Mouse (Mus musculus): ENCODE results near the gene Skap2. TPM values are rescaled to one million over a fixed set of nuclear protein-coding genes. Genes with fewer than 3 reads are reported as not detected.

Gene Skap2
- polyA plus RNA-seq, 1 experiment: 8.9 TPM

- Histone ChIP-seq H3K36me3 (ENCODE audit: control insufficient read depth, insufficient read depth, low read length) (no peaks in the 10 kb centered on the region), H3K27me3 (ENCODE audit: control insufficient read depth, insufficient read depth, low read length) (no peaks in the 10 kb centered on the region), H3K4me3 (ENCODE audit: control insufficient read depth, insufficient read depth, low read length) (no peak overlapping the region), H3K27ac (ENCODE audit: control insufficient read depth, insufficient read depth, low read length) (no peak overlapping the region), H3K4me1 (replicated peaks; ENCODE audit: control insufficient read depth, insufficient read depth, low read length) (peaks cover 2% of the 10 kb centered on the region; the same call in 1 of the 2 replicates)
- WGBS: 79% methylated on average over 6 of the region's 6 CpGs
- TF ChIP-seq POLR2A (IDR thresholded peaks at IDR 0.05; ENCODE audit: control insufficient read depth, extremely low read depth, insufficient read depth, low read length, poor library complexity) (no peak), CTCF (IDR thresholded peaks at IDR 0.05; ENCODE audit: borderline replicate concordance, control insufficient read depth, extremely low read depth, insufficient read depth, low read length, poor library complexity) (no peak)
- no peak for DNase-seq
These were observed 136.3 kb downstream of the Skap2 start for GRCm38 (mm10) chr6:51875884-51876626.

GRCm38 (mm10) chr6:51874035-51874434 is 138.3 kb downstream of the Skap2 start:
- H3K27me3 ChIP-seq (ENCODE audit: control insufficient read depth, insufficient read depth, low read length): no peaks in the 10 kb centered on the region
- no peak overlapping the region for H3K27ac ChIP-seq (ENCODE audit: control insufficient read depth, insufficient read depth, low read length)
- no peaks in the 10 kb centered on the region for H3K4me1 ChIP-seq (replicated peaks; ENCODE audit: control insufficient read depth, insufficient read depth, low read length)
- DNase-seq: no peak
- WGBS: 94% methylated on average over 2 of the region's 2 CpGs
- H3K4me3 ChIP-seq (ENCODE audit: control insufficient read depth, insufficient read depth, low read length): no peak overlapping the region
- TF ChIP-seq POLR2A (IDR thresholded peaks at IDR 0.05; ENCODE audit: control insufficient read depth, extremely low read depth, insufficient read depth, low read length, poor library complexity): no peak
- TF ChIP-seq CTCF (IDR thresholded peaks at IDR 0.05; ENCODE audit: borderline replicate concordance, control insufficient read depth, extremely low read depth, insufficient read depth, low read length, poor library complexity): no peak
- H3K36me3 ChIP-seq (ENCODE audit: control insufficient read depth, insufficient read depth, low read length): no peaks in the 10 kb centered on the region

GRCm38 (mm10) chr6:51871135-51871534 is 141.2 kb downstream of the Skap2 start:
- DNase-seq: no peak
- 4% methylated on average over 1 of the region's 1 CpGs for WGBS
- H3K27me3 ChIP-seq (ENCODE audit: control insufficient read depth, insufficient read depth, low read length): no peaks in the 10 kb centered on the region
- no peak for TF ChIP-seq CTCF (IDR thresholded peaks at IDR 0.05; ENCODE audit: borderline replicate concordance, control insufficient read depth, extremely low read depth, insufficient read depth, low read length, poor library complexity)
- TF ChIP-seq POLR2A (IDR thresholded peaks at IDR 0.05; ENCODE audit: control insufficient read depth, extremely low read depth, insufficient read depth, low read length, poor library complexity): no peak
- no peaks in the 10 kb centered on the region for H3K36me3 ChIP-seq (ENCODE audit: control insufficient read depth, insufficient read depth, low read length)
- no peaks in the 10 kb centered on the region for H3K4me1 ChIP-seq (replicated peaks; ENCODE audit: control insufficient read depth, insufficient read depth, low read length)
- H3K27ac ChIP-seq (ENCODE audit: control insufficient read depth, insufficient read depth, low read length): no peak overlapping the region
- no peak overlapping the region for H3K4me3 ChIP-seq (ENCODE audit: control insufficient read depth, insufficient read depth, low read length)

GRCm38 (mm10) chr6:51870294-51870693 is 142.1 kb downstream of the Skap2 start:
- Histone ChIP-seq H3K4me1 (replicated peaks; ENCODE audit: control insufficient read depth, insufficient read depth, low read length) (no peaks in the 10 kb centered on the region), H3K27ac (ENCODE audit: control insufficient read depth, insufficient read depth, low read length) (no peak overlapping the region), H3K36me3 (ENCODE audit: control insufficient read depth, insufficient read depth, low read length) (no peaks in the 10 kb centered on the region), H3K27me3 (ENCODE audit: control insufficient read depth, insufficient read depth, low read length) (no peaks in the 10 kb centered on the region), H3K4me3 (ENCODE audit: control insufficient read depth, insufficient read depth, low read length) (no peak overlapping the region)
- no peak for DNase-seq
- 93% methylated on average over 1 of the region's 1 CpGs for WGBS
- TF ChIP-seq POLR2A (IDR thresholded peaks at IDR 0.05; ENCODE audit: control insufficient read depth, extremely low read depth, insufficient read depth, low read length, poor library complexity) (no peak), CTCF (IDR thresholded peaks at IDR 0.05; ENCODE audit: borderline replicate concordance, control insufficient read depth, extremely low read depth, insufficient read depth, low read length, poor library complexity) (no peak)

GRCm38 (mm10) chr6:51866596-51866995 is 145.8 kb downstream of the Skap2 start:
- H3K27me3 ChIP-seq (ENCODE audit: control insufficient read depth, insufficient read depth, low read length): no peaks in the 10 kb centered on the region
- H3K27ac ChIP-seq (ENCODE audit: control insufficient read depth, insufficient read depth, low read length): no peak overlapping the region
- no peak overlapping the region for H3K4me3 ChIP-seq (ENCODE audit: control insufficient read depth, insufficient read depth, low read length)
- H3K36me3 ChIP-seq (ENCODE audit: control insufficient read depth, insufficient read depth, low read length): no peaks in the 10 kb centered on the region
- H3K4me1 ChIP-seq (replicated peaks; ENCODE audit: control insufficient read depth, insufficient read depth, low read length): no peaks in the 10 kb centered on the region
- no peak for DNase-seq
- TF ChIP-seq CTCF (IDR thresholded peaks at IDR 0.05; ENCODE audit: borderline replicate concordance, control insufficient read depth, extremely low read depth, insufficient read depth, low read length, poor library complexity): no peak
- no peak for TF ChIP-seq POLR2A (IDR thresholded peaks at IDR 0.05; ENCODE audit: control insufficient read depth, extremely low read depth, insufficient read depth, low read length, poor library complexity)
- WGBS: 90% methylated on average over 3 of the region's 3 CpGs

- H3K36me3 ChIP-seq (ENCODE audit: control insufficient read depth, insufficient read depth, low read length): no peaks in the 10 kb centered on the region
- H3K27ac ChIP-seq (ENCODE audit: control insufficient read depth, insufficient read depth, low read length): no peak overlapping the region
- no peak for TF ChIP-seq POLR2A (IDR thresholded peaks at IDR 0.05; ENCODE audit: control insufficient read depth, extremely low read depth, insufficient read depth, low read length, poor library complexity)
- H3K27me3 ChIP-seq (ENCODE audit: control insufficient read depth, insufficient read depth, low read length): no peaks in the 10 kb centered on the region
- 94% methylated on average over 4 of the region's 4 CpGs for WGBS
- DNase-seq: no peak
- no peaks in the 10 kb centered on the region for H3K4me1 ChIP-seq (replicated peaks; ENCODE audit: control insufficient read depth, insufficient read depth, low read length)
- no peak overlapping the region for H3K4me3 ChIP-seq (ENCODE audit: control insufficient read depth, insufficient read depth, low read length)
These were observed 148.8 kb downstream of the Skap2 start for GRCm38 (mm10) chr6:51863508-51863907.

- no peak for DNase-seq
- 83% methylated on average over 8 of the region's 8 CpGs for WGBS
- no peak overlapping the region for H3K4me3 ChIP-seq (ENCODE audit: control insufficient read depth, insufficient read depth, low read length)
These were observed 152.0 kb downstream of the Skap2 start for GRCm38 (mm10) chr6:51860300-51860699.

More at GRCm38 (mm10) chr6:51860300-51860699, 152.0 kb downstream of the Skap2 start:
- Histone ChIP-seq H3K4me1 (replicated peaks; ENCODE audit: control insufficient read depth, insufficient read depth, low read length) (peaks cover 2% of the 10 kb centered on the region; the same call in 1 of the 2 replicates), H3K27ac (ENCODE audit: control insufficient read depth, insufficient read depth, low read length) (no peak overlapping the region), H3K27me3 (ENCODE audit: control insufficient read depth, insufficient read depth, low read length) (no peaks in the 10 kb centered on the region), H3K36me3 (ENCODE audit: control insufficient read depth, insufficient read depth, low read length) (no peaks in the 10 kb centered on the region)
- TF ChIP-seq CTCF (IDR thresholded peaks at IDR 0.05; ENCODE audit: borderline replicate concordance, control insufficient read depth, extremely low read depth, insufficient read depth, low read length, poor library complexity) (no peak), POLR2A (IDR thresholded peaks at IDR 0.05; ENCODE audit: control insufficient read depth, extremely low read depth, insufficient read depth, low read length, poor library complexity) (no peak)

Data from thymus, adult 2 months (tissue).